Mouse (Mus musculus) small intestine, adult 2 months (tissue): ENCODE data around the gene Atp6v0b.

Source experiments
- CTCF ChIP-seq: fragments of 200-500 bp; IDR thresholded peaks from 2 replicates; pipeline ENCODE4 v1.5.1; 2012; ENCODE audit warnings: low read depth, mild to moderate bottlenecking, control low read depth, inconsistent platforms, low read length, moderate library complexity, mixed read lengths; ENCODE audit not compliant: insufficient replicate concordance, insufficient read length; ENCODE audit errors: extremely low read depth
- POLR2A ChIP-seq: fragments of 200-500 bp; IDR thresholded peaks from 2 replicates; pipeline ENCODE4 v1.6.1; 2012; ENCODE audit warnings: low read depth, mild to moderate bottlenecking, control low read depth, inconsistent platforms, low read length, moderate library complexity

DNA sequence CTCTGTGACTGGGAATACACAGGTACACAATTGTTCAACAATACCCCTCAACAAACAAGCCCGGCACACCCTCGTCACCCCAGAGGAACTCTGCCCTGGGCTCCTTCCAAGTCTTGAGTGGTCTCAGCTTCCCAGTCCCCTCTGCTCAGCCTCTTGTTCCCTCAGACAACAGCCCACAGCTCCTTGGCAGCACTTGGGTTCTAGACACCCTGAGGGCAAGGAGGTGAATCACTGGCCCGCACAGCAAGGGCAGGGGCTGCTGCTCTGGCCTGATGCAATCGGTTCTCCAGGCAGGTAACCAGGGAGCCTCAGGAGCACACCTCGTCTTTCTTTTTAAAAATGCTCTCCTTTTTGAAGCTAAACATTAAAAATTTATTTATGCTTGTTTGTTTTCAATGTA is 46.1 kb upstream of the Atp6v0b start:
- TF ChIP-seq CTCF (no peak), POLR2A (no peak)
